Mouse (Mus musculus) hindbrain, embryonic 16.5 days (tissue): ENCODE data around the gene Nrp2. TPM values are rescaled to one million over a fixed set of nuclear protein-coding genes. Genes with fewer than 3 reads are reported as not detected.

Source experiments
- ATAC-seq: fragments of 200-750 bp; cut with Nextera tagmentation; 2 replicates; pipeline ENCODE4 v1.8.0; 2017; ENCODE audit warnings: moderate TSS enrichment, moderate library complexity
- H3K27ac ChIP-seq: fragments of 300-500 bp; sonication (generic); 2 replicates; pipeline ENCODE4 v1.5.1; 2014; ENCODE audit warnings: low read depth, mild to moderate bottlenecking, control low read depth, low read length, moderate library complexity
- H3K27me3 ChIP-seq: fragments of 300-500 bp; sonication (generic); replicated peaks from 2 replicates; pipeline ENCODE4 v1.6.1; 2014; ENCODE audit warnings: low read length; ENCODE audit not compliant: control insufficient read depth, insufficient read depth
- H3K36me3 ChIP-seq: fragments of 300-500 bp; sonication (generic); 2 replicates; pipeline ENCODE4 v1.6.1; 2014; ENCODE audit warnings: mild to moderate bottlenecking, low read length, moderate library complexity, mixed read lengths; ENCODE audit not compliant: control insufficient read depth, insufficient read depth
- H3K4me1 ChIP-seq: fragments of 300-500 bp; sonication (generic); 2 replicates; pipeline ENCODE4 v1.6.1; 2014; ENCODE audit warnings: low read depth, low read length; ENCODE audit not compliant: control insufficient read depth, insufficient read depth
- H3K4me2 ChIP-seq: fragments of 300-500 bp; sonication (generic); 2 replicates; pipeline ENCODE4 v1.6.1; 2014; ENCODE audit warnings: mild to moderate bottlenecking, low read length, control low read depth, moderate library complexity
- H3K4me3 ChIP-seq: fragments of 300-500 bp; sonication (generic); 2 replicates; pipeline ENCODE4 v1.5.1; 2014; ENCODE audit warnings: mild to moderate bottlenecking, low read length, control low read depth, moderate library complexity
- H3K9ac ChIP-seq: fragments of 300-500 bp; sonication (generic); 2 replicates; pipeline ENCODE4 v1.6.1; 2014; ENCODE audit warnings: low read depth, mild to moderate bottlenecking, control low read depth, low read length, moderate library complexity
- H3K9me3 ChIP-seq: fragments of 300-500 bp; sonication (generic); 2 replicates; pipeline ENCODE4 v1.6.1; 2014; ENCODE audit warnings: mild to moderate bottlenecking, low read length, moderate library complexity; ENCODE audit not compliant: control insufficient read depth
- WGBS: fragments of 180-500 bp; shearing (Covaris S2); extraction: QIAGEN DNeasy Blood & Tissue Kit; methylation state at CpG from one replicate; pipeline ENCODE4 v1.1.7; 2014; 5-methylcytosine and 5-hydroxymethylcytosine counted together
- polyA plus RNA-seq: library from polyadenylated mRNA; unstranded; fragments of >200 nt; fragmentation: Nextera tagmentation; extraction: Ambion mirVana; gene quantifications from 2 replicates; pipeline ENCODE4 v1.2.1, GENCODE M21; 2015

The Nrp2 gene
- polyA plus RNA-seq, 1 experiment from 2014 or later: 22.7 TPM

DNA sequence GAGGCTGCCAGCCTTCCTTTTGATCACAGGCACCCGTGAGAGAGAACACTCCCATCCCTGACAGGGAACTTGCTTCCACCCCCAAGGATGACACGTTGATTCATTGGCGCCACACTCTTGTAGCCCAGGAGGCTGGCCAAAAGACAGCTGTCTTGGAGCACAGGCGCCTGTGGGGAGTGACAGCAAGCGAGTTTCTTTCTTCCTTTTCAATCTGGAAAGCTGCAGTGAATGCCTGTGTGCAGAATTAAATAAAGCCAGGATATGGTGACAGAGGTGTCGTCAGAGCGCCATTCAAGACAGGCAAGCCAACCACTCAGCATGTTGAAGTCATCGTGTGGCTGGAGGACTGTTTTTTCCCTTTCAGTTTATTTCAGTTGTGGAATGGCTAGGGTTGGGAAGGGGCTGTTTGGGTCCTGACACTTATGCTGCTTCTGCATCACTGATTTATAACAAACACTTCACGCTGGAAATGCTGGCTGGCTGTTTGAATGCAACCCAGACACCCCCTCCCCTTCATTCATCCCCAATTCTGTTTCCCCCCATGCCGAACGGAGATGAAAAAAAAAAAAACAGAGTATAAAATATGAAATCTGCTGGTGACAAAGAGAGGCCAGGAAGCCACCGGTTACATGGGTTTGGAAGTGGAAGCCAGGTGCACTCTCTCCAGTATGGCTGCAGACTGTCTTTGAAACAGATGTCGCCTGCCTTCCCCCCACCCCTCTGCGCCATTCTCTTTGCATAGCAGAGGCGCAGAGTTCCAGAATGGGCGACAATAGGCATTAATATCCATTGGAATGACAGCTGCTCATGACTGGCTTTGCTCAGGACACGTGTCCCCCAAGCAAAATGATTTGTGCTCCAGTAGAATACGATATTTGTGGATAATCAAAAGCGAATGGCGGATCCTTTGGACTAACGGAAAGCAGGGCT is 20.4 kb upstream of the Nrp2 start:
- Histone ChIP-seq H3K9ac (0 out of 2 replicates have a peak overlapping the region, but pooled peaks have one; percentile 17), H3K9me3 (peaks cover under 1% of the 10 kb centered on the region; the same call in 1 of the 2 replicates), H3K27me3 (no peaks in the 10 kb centered on the region), H3K4me3 (no peak overlapping the region), H3K27ac (peak overlapping the region; percentile 48; the same call in 1 of the 2 replicates), H3K4me2 (peak overlapping the region; percentile 26), H3K4me1 (peaks cover 8% of the 10 kb centered on the region), H3K36me3 (no peaks in the 10 kb centered on the region)
- WGBS: 23% methylated on average over 21 of the region's 21 CpGs
- peak; percentile 77 for ATAC-seq

DNA sequence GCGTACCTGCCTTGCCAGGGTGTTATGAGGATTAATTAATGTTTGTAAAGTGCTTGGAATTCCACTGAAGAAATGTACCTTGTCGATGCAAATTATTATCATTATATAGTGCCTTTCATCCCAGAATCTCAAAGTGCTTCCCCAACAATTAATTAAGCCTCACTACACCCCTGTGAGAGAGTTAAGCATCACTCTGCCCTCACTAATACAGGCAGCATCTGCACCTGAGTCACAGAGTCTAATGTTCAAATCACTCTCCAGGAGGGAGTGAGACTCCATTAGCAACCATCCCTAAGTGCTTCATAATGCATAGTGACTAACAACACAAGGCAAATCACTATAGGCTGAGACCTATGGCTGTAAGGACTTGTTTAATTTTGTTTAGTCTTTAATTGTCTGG is 19.6 kb upstream of the Nrp2 start:
- no peak overlapping the region for H3K27ac ChIP-seq
- H3K4me3 ChIP-seq: no peak overlapping the region
- no peaks in the 10 kb centered on the region for H3K36me3 ChIP-seq
- peaks cover 8% of the 10 kb centered on the region for H3K4me1 ChIP-seq
- H3K27me3 ChIP-seq: no peaks in the 10 kb centered on the region
- H3K4me2 ChIP-seq: no peak overlapping the region
- 61% methylated on average over 2 of the region's 2 CpGs for WGBS
- H3K9me3 ChIP-seq: no peaks in the 10 kb centered on the region
- H3K9ac ChIP-seq: no peak overlapping the region
- no peak for ATAC-seq

DNA sequence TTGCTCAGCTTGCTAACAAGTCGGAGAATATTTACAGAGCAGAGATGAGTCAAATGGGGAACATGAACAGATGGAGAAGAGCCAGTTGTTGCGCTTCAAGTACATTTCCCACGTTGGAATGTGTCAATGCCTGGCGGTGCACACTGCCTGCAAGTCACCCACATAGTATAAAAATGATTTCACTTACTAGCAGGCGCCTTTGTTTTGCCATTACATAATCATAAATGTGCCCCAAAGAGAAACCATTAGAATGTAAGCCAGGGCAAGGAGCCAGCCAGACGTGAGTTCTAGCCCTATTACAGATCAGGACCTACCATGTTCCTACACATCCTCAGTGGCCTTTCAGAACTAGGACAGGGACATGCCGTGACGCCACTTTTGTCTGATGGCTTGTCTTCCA is 15.6 kb upstream of the Nrp2 start:
- H3K4me3 ChIP-seq: no peak overlapping the region
- peaks cover 4% of the 10 kb centered on the region for H3K4me1 ChIP-seq
- H3K9ac ChIP-seq: no peak overlapping the region
- no peaks in the 10 kb centered on the region for H3K9me3 ChIP-seq
- H3K36me3 ChIP-seq: no peaks in the 10 kb centered on the region
- no peak overlapping the region for H3K4me2 ChIP-seq
- 79% methylated on average over 8 of the region's 8 CpGs for WGBS
- no peaks in the 10 kb centered on the region for H3K27me3 ChIP-seq
- ATAC-seq: no peak
- H3K27ac ChIP-seq: no peak overlapping the region

DNA sequence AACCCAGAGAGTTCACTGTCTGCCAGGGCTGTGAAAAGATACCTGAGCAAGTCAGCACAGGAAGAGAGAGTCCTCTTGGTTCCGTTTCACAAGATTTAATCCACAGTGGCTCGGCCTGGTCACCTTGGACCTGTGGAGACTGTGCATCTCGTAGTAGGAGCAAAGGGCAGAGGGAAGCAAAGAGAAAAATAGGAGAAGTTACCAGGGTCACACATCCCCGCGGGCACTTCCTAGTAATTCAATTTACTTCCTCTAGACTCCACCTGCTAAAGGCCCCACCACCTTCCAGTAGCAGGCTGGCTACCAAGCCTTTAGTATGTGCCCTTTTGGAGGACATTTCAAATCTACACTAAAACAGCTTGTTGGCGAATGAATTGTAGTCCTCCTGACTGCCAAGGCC is 11.9 kb upstream of the Nrp2 start:
- Histone ChIP-seq H3K4me3 (no peak overlapping the region), H3K27me3 (no peaks in the 10 kb centered on the region), H3K27ac (no peak overlapping the region), H3K36me3 (no peaks in the 10 kb centered on the region), H3K9ac (no peak overlapping the region), H3K4me1 (no peaks in the 10 kb centered on the region), H3K4me2 (no peak overlapping the region), H3K9me3 (no peaks in the 10 kb centered on the region)
- ATAC-seq: no peak
- WGBS: 88% methylated on average over 6 of the region's 6 CpGs

DNA sequence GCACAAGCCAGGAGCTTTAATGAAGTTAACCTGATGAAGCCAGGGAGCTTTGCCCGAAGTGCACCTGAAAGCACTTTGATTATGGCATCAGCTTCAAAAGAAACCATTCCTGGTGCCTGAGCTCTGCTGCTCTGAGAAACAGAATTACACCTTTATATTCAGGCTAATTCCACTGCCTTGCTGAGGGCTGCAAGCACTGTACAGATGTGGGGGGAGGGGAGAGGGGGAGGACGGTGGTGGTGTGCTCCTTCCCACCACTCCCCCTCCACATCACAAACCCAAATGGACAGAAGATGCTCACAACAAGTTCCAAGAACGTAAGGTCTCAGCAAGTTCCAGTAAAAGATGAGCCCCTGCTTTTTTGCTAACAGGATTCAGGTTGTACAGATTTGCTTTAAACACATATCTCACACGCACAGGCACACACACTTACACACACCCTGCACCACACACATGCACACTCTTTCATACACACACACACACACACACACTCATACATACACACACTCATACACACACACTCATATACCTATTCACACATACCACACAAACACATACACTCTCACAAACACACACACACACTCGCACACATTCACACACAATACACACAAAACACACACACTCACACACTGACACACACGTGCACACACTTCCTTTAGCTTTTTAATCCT is 6.6 kb upstream of the Nrp2 start:
- no peak overlapping the region for H3K27ac ChIP-seq
- H3K9me3 ChIP-seq: no peaks in the 10 kb centered on the region
- ATAC-seq: peak; percentile 63
- H3K27me3 ChIP-seq: no peaks in the 10 kb centered on the region
- no peak overlapping the region for H3K9ac ChIP-seq
- H3K36me3 ChIP-seq: no peaks in the 10 kb centered on the region
- WGBS: 65% methylated on average over 6 of the region's 6 CpGs
- H3K4me3 ChIP-seq: no peak overlapping the region
- H3K4me1 ChIP-seq: no peaks in the 10 kb centered on the region
- H3K4me2 ChIP-seq: peak overlapping the region; percentile 18; the same call in 1 of the 2 replicates

DNA sequence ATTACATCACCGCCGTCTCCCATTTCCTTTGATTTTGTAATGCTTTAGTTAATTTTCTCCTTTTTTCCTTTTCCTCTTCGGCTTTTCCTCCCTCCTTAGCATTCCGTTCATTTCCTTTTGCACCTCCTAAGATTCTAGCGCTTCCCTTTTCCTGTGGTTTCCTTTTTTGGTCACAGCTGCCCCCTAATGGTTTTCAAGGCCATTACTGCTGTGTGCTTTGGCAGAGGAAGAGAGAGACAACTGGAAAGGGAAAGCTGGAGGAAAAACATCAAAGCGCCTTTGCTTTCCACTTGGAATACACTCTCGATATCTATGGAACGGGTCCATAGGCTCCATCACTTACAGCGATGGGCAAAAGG is 6.1 kb upstream of the Nrp2 start:
- no peak overlapping the region for H3K27ac ChIP-seq
- peak overlapping the region; percentile 18; the same call in 1 of the 2 replicates for H3K4me2 ChIP-seq
- WGBS: 21% methylated on average over 9 of the region's 9 CpGs
- H3K4me1 ChIP-seq: no peaks in the 10 kb centered on the region
- H3K9ac ChIP-seq: no peak overlapping the region
- no peaks in the 10 kb centered on the region for H3K27me3 ChIP-seq
- peak; percentile 82 for ATAC-seq
- H3K4me3 ChIP-seq: no peak overlapping the region
- no peaks in the 10 kb centered on the region for H3K36me3 ChIP-seq
- no peaks in the 10 kb centered on the region for H3K9me3 ChIP-seq

DNA sequence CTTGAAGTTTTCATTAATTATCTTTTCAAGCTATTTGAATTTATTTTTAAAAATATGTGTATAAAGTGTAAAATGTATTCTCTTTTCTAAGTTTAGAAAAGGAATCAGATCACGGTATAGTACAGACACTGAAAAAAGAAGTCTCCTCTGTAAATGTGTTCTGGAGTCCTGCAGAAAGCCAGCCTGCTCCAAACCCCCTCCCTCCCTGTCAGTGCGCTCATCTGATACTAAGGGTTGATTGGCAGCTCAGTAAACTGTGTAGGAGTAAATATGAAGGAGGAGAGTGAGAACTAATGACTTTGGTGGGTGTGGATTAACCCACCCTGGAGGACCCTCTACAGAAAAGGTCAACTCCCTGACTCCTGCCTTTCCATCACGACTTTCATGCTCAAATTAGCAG is 5.7 kb upstream of the Nrp2 start:
- Histone ChIP-seq H3K9ac (no peak overlapping the region), H3K9me3 (no peaks in the 10 kb centered on the region), H3K36me3 (no peaks in the 10 kb centered on the region), H3K4me2 (no peak overlapping the region), H3K4me1 (peaks cover 3% of the 10 kb centered on the region; the same call in 1 of the 2 replicates), H3K27ac (no peak overlapping the region), H3K4me3 (no peak overlapping the region), H3K27me3 (no peaks in the 10 kb centered on the region)
- no peak for ATAC-seq
- WGBS: 50% methylated on average over 3 of the region's 3 CpGs

DNA sequence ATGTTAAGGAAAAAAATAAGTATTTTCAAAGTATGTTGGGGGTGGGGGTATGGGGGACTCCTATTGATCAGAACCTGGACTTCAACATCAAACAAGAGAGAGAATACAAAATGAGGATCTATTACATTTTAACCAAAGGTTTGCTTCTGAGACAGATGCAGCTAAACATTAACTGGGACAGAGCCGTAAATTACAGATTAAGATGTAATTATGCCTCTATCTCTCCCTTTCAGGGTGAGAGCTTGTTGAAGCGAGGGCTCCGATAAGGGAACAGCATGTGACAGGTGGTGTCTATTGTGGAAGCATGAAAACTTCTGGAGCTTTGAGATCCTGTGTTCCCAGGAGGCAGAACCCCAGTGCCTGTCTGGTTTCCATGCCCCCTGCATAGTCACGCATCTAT is 3.3 kb upstream of the Nrp2 start:
- H3K4me2 ChIP-seq: no peak overlapping the region
- ATAC-seq: no peak
- H3K9me3 ChIP-seq: no peaks in the 10 kb centered on the region
- 48% methylated on average over 4 of the region's 4 CpGs for WGBS
- no peaks in the 10 kb centered on the region for H3K36me3 ChIP-seq
- peaks cover 5% of the 10 kb centered on the region; the same call in 1 of the 2 replicates for H3K4me1 ChIP-seq
- no peaks in the 10 kb centered on the region; the same call in 1 of the 2 replicates for H3K27me3 ChIP-seq
- no peak overlapping the region for H3K27ac ChIP-seq
- no peak overlapping the region for H3K4me3 ChIP-seq
- no peak overlapping the region for H3K9ac ChIP-seq
